Mouse (Mus musculus): Measurements from ENCODE around the gene Med20. TPM values are rescaled to one million over a fixed set of nuclear protein-coding genes. Genes with fewer than 3 reads are reported as not detected.
A peak's percentile ranks its signal among the peaks of the same experiment; 100 is the strongest.
"Not testable (repeated sequence)": the region's sequence is repeated elsewhere in the genome, so short reads cannot be mapped to it uniquely, and the experiment has no call there.

Med20 gene
- total RNA-seq, 2 experiments from 2014 or later: 21.4 to 23.5 TPM

DNA sequence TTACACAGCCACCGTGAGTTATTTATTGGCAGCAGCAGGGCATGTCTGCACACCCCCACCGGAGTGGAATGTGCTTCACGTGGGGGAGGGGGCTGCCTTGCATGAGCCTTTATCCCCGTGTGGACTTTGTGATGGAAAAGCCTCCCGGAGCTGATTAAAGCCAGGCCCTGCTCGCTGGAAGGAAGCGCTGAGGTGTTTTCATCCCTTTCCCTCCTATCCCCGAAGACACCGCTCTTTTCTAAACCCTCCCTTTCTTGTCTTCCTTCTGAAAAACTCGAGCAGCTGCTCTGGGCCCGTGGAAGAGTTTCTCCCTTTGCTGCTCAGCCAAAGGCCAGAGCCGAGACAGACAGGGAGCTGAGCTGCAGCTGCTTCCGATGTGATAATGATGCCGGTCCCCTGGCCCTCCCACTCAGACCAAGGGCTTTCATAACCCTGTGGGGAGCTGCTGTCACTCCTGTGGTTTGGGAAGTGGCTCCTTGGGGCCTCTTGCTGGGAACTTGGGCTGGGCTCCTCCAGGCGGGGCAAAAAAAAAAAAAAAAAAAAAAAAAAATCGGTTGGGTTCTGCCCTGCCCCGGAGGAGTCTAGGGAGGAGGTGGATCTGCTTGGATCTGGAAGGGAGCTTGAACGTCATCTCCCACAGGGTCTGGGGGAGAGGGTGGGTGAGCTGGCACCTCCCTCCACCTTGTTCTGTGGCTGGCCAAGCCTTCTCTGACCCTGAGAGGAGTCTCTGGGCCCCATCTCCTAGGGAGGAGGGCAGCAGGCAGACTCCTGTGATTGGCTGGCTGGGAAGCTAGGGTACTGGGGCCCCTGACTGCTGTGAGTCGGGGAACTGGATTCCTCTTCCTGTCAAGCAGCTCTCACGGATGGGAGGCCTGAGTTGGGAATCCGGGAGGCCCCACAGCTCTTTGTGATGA lies 15.9 kb upstream of the Med20 start:
- intact Hi-C loops (cut with DNase I): loop anchor here (2.0 kb wide), 1 partner anchor 85 kb away; no protein-coding TSS in a partner anchor
- DNase-seq (ENCODE audit: extremely low spot score in 1 of 2, low spot score in 2 of 2): peak in 1 of 2 experiments; percentile 66

DNA sequence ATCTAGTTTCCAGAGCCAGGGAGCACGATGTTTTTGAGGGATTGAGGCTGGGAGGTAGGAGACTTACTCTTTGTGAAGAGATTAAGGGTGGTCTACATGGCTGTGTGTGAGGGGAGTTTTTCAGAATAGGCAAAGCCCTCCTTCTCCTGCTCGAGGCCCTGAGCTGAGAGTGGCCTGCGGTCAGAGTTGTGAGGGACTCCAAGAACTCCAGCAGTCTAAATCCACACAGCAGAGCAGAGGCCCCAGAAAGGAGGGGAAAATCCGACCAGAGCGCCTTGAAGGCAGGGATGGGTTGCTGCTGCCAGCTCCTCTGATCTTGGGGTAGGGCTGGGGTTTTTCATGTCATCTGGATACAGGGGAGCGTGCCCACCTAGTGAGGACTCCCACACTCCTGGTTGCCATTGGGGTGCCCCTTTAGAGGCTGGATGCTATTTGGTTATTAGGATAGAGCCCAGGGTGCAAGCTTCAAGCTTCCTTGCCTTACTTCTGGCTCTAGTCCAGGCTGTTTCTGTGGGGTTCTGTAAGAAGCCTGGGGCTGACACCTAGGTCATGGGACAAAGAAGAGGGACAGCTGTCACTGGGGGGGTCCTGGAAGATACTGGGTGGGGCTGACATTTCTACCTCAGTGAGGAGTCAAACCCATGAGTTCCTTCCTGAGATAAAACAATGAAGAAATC lies 15.1 kb upstream of the Med20 start:
- intact Hi-C loops (cut with DNase I): no loop called here
- no peak for DNase-seq (ENCODE audit: extremely low spot score in 1 of 2, low spot score in 2 of 2)

DNA sequence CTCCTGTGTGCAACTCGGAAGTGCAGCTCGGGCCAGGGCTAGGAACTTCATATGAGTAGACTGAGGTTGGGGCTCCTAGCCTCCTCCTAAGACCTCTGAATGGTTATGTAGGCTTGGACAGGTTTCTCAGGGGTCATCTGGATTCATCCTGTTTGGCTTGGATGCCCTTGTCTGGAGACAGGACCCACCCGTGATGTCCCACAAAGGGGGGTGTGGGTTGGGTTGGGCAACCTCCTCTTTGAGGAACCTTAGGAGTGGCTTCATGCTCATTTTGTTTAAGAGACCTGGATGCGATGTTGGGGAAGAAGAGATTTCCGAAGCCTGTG lies 14.6 kb upstream of the Med20 start:
- intact Hi-C loops (cut with DNase I): no loop called here
- DNase-seq (ENCODE audit: extremely low spot score in 1 of 2, low spot score in 2 of 2): no peak

- peak in 1 of 2 experiments; percentile 29 for DNase-seq (ENCODE audit: extremely low spot score in 1 of 2, low spot score in 2 of 2)
- intact Hi-C loops (cut with DNase I): no loop called here
Observed at GRCm38 (mm10) chr17:47597261-47597660, 14.1 kb upstream of the Med20 start.

- intact Hi-C loops (cut with DNase I): no loop called here
- DNase-seq (ENCODE audit: extremely low spot score in 1 of 2, low spot score in 2 of 2): peak in 1 of 2 experiments; percentile 49
Observed at GRCm38 (mm10) chr17:47597838-47598579, 13.4 kb upstream of the Med20 start.

- DNase-seq (ENCODE audit: extremely low spot score in 1 of 2, low spot score in 2 of 2): peak in 1 of 2 experiments; percentile 27
- intact Hi-C loops (cut with DNase I): not testable (repeated sequence)
Observed at GRCm38 (mm10) chr17:47598580-47599304, 12.6 kb upstream of the Med20 start.

DNA sequence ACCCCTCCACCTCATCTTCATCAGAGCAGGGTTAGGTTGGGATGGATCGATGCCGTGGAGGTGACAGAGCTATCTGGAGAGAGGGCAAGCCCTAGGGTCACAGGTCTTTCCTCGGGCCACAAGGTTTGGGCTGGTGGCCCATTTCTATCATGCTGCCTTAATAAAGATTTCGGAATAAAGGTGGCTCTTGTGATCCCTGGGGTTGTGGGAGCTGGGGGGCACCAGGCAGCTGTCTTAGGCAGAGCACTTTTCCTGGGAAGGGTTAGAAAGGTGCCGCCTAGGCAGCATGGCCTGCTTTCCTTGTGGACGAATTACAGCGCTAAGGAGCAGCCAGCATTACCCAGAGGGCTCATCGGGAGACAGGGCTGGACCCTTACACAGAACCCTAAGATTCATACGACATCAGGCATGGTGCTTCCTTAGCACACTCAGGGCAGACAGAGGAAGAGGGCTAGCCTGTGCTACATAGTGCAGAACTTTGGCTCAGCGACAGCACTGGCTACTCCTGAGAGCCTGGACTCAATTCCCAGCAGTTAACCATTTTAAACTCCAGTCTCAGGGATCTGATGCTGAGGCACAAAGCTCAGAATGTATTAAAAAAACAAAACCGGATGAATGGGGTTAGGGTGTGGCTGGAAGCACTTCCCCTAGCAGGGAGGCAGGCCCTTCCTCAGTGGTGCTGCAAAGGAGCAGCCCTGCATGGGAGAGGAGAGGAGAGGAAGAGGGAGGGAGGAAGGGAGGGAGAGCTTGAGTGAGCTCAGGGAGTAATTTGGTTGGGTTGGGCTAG lies 11.7 kb upstream of the Med20 start:
- peak in 1 of 2 experiments; percentile 39 for DNase-seq (ENCODE audit: extremely low spot score in 1 of 2, low spot score in 2 of 2)
- intact Hi-C loops (cut with DNase I): no loop called here

GRCm38 (mm10) chr17:47600601-47601388 lies 10.6 kb upstream of the Med20 start:
- intact Hi-C loops (cut with DNase I): no loop called here
- DNase-seq (ENCODE audit: extremely low spot score in 1 of 2, low spot score in 2 of 2): no peak

DNA sequence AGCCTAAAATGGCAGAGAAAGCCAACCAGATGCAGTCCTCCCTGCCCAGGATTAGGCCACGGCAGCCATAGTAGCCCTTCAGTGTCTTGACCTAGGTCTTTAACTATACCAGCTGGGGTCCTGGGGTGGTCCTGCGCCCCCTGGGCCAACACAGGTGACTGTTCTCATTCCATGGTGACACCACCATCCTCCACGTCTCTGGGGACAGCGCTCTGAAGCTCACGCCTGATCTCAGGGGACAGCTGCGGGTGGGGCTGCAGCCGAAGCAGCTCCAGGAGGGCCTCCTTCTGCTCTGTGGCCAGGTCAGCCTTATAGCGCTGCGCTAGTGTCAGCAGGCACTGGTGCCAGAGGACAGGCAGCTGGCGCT lies 10.0 kb upstream of the Med20 start:
- intact Hi-C loops (cut with DNase I): no loop called here
- DNase-seq (ENCODE audit: extremely low spot score in 1 of 2, low spot score in 2 of 2): peak in 1 of 2 experiments; percentile 21

DNA sequence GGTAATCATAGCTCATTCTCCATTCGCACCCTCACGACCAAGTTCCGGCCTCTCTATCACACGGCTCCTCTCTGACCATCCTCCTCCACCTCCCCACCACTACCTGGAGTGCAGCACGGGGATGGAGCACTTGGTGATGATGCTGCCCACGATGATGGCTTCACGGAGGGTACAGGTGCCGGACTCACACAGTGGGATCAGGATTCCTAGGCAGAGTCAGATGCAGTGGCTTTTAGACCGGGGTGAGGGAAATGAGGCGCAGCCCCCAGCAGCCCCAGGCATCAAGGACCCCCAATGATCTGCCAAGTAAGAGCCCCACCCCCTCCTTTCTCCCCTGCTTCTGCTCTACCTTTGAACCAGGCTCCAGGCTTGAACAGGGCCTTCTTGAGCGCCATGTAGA lies 9.1 kb upstream of the Med20 start:
- intact Hi-C loops (cut with DNase I): no loop called here

DNA sequence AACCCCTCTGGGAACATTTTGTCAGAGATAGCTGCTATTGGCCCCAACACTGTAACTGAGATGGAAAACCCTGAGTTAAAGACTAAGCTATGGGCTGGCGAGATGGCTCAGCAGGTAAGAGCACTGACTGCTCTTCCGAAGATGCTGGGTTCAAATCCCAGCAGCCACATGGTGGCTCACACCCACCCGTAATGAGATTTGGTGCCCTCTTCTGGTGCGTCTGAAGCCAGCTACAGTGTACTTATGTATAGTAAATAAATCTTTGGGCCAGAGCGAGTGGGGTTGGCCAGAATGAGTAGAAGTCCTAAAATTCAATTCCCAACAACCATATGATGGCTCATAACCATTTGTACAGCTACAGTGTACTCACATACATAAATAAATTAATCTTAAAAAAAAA lies 5.2 kb upstream of the Med20 start:
- intact Hi-C loops (cut with DNase I): no loop called here

More for the DNA sequence above, 9.1 kb upstream of the Med20 start:
- peak in 1 of 2 experiments; percentile 20 for DNase-seq (ENCODE audit: extremely low spot score in 1 of 2, low spot score in 2 of 2)

DNA sequence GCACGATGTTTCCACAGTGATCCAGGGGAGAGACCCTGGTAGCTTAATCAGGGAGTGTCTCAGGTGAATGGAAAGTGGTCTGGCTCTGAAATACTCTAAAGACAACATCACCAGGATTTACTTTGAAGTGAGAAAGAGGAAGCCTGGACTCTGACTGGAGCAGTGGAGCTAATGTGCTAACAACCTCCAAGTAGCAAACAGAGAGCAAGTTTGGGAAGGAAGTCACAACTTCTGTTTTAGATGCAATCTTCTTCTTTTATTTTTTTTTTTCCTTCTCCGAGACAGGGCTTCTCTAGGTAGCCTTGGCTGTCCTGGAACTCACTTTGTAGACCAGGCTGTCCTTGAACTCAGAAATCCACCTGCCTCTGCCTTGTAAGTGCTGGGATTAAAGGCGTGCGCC lies 2.2 kb upstream of the Med20 start:
- intact Hi-C loops (cut with DNase I): no loop called here
- no peak for DNase-seq (ENCODE audit: extremely low spot score in 1 of 2, low spot score in 2 of 2)

More for the DNA sequence above, 5.2 kb upstream of the Med20 start:
- no peak for DNase-seq (ENCODE audit: extremely low spot score in 1 of 2, low spot score in 2 of 2)

DNA sequence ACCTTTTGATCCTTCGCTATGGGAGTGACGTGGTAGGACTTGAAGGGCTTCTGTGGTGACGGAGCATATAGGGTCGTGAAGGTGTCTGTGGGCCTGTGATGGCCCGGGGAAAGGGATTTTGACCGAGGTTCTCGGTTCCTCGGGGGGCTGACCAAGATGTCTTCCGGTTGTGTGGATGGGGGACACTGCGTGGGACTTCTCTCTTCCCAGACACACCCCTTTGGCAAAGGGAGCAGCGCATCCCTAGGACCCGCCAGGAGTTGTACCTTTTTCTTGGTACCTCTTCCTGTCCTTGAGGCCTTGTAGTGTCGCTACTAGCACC lies 240 bp downstream of the Med20 start:
- intact Hi-C loops (cut with DNase I): no loop called here

GRCm38 (mm10) chr17:47614018-47614417 lies 2.6 kb downstream of the Med20 start:
- intact Hi-C loops (cut with DNase I): no loop called here
- DNase-seq (ENCODE audit: extremely low spot score in 1 of 2, low spot score in 2 of 2): no peak

More for the DNA sequence above, 240 bp downstream of the Med20 start:
- DNase-seq (ENCODE audit: extremely low spot score in 1 of 2, low spot score in 2 of 2): no peak

GRCm38 (mm10) chr17:47616119-47616518 lies 4.7 kb downstream of the Med20 start:
- DNase-seq (ENCODE audit: extremely low spot score in 1 of 2, low spot score in 2 of 2): no peak
- intact Hi-C loops (cut with DNase I): no loop called here

DNA sequence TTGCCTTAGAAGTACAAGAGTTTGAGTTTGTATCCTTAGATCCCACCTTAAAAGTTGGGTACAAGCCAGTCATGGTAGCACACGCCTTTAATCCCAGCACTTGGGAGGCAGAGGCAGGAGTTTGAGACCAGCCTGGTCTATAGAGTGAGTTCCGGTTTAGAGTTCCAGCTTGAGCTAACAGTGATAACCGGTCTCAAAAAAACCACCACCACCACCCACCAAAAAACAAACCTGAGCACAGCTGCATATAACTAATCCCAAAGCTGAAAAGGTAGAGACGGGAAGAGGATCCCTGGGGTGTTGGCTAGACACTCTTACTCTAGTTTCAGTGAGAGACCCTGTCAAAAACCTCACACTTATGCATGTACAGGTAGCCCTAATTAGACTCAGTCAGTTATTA lies 5.3 kb downstream of the Med20 start:
- intact Hi-C loops (cut with DNase I): no loop called here

DNA sequence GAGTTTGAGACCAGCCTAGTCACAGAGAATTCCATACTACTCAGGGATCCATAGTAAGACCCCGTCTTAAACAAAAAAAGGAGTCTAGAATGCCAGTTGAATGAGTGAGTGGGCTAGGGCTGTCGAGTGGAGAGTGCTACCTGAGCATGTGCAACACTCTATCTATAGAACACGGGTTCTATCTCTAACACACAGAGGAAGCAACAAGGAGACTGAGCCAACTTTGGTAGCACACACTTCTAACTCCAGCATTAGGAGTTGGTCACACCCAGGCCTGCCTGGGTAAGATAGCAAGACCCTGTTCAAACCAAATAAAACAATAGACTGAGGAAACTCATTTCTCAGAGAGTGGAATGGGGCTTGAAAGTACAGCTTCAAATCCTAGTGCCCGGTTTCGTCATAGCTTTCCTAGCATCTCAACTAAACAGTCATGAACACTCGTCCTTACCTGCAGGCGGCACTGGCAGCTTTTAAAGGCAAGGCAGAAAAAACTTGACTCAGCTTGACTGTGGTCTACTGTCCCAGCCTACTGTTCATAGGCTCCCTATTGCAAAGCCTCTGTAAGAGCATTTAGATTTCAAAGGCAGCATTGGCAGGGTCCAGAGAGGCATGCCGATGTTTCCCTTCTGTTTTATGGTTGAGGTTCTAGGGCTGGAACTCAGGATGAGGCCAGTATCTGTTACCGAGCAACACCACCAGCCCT lies 6.4 kb downstream of the Med20 start:
- intact Hi-C loops (cut with DNase I): no loop called here
- DNase-seq (ENCODE audit: extremely low spot score in 1 of 2, low spot score in 2 of 2): no peak

More for the DNA sequence above, 5.3 kb downstream of the Med20 start:
- no peak for DNase-seq (ENCODE audit: extremely low spot score in 1 of 2, low spot score in 2 of 2)
